Mouse (Mus musculus) MEL (cell line): ENCODE data around the gene Lrrc63. TPM values are rescaled to one million over a fixed set of nuclear protein-coding genes. Genes with fewer than 3 reads are reported as not detected.
A peak's percentile ranks its signal among the peaks of the same experiment; 100 is the strongest.

Experiments
- DNase-seq: peaks from one replicate; pipeline ENCODE4 v3.0.0; 2011; ENCODE audit warnings: low read depth, low spot score
- H3K27ac ChIP-seq: 2 replicates; pipeline ENCODE4 v1.5.1; 2012; ENCODE audit warnings: low read depth, mild to moderate bottlenecking, control low read depth, low read length, moderate library complexity; ENCODE audit not compliant: control insufficient read depth
- H3K27me3 ChIP-seq, 2 experiments: fragments of 150-350 bp in 1 of 2; sonication (generic) in 1 of 2; 2 replicates each; pipeline ENCODE4 v1.6.1; 2012; ENCODE audit warnings: low read length in 2 of 2, mild to moderate bottlenecking in 2 of 2, improper control_type of control experiment in 1 of 2, moderate library complexity in 1 of 2; ENCODE audit not compliant: insufficient read depth in 2 of 2, control insufficient read depth in 1 of 2
- H3K36me3 ChIP-seq, 2 experiments: 2 replicates each; pipeline ENCODE4 v1.6.1; 2012 to 2014; ENCODE audit warnings: low read length in 2 of 2, improper control_type of control experiment in 1 of 2, inconsistent platforms in 1 of 2, mild to moderate bottlenecking in 1 of 2; ENCODE audit not compliant: insufficient read depth in 2 of 2, control insufficient read depth in 1 of 2
- H3K4me1 ChIP-seq, 2 experiments: fragments of 150-350 bp in 1 of 2; sonication (generic) in 1 of 2; 2 replicates each; pipeline ENCODE4 v1.6.1; 2012; ENCODE audit warnings: low read length in 2 of 2, improper control_type of control experiment in 1 of 2, mild to moderate bottlenecking in 1 of 2; ENCODE audit not compliant: insufficient read depth in 2 of 2, control insufficient read depth in 1 of 2
- H3K4me3 ChIP-seq, 2 experiments: fragments of 150-350 bp in 1 of 2; sonication (generic) in 1 of 2; 2 replicates each; pipeline ENCODE4 v1.5.1; 2012; ENCODE audit warnings: low read depth in 2 of 2, low read length in 2 of 2, mild to moderate bottlenecking in 2 of 2, moderate library complexity in 2 of 2, control low read depth in 1 of 2, improper control_type of control experiment in 1 of 2; ENCODE audit not compliant: control insufficient read depth in 1 of 2, insufficient read depth in 1 of 2
- H3K79me2 ChIP-seq: 2 replicates; pipeline ENCODE4 v1.6.1; 2012; ENCODE audit warnings: mild to moderate bottlenecking, low read length, moderate library complexity; ENCODE audit not compliant: control insufficient read depth, poor library complexity, insufficient read depth
- H3K9ac ChIP-seq: 2 replicates; pipeline ENCODE4 v1.6.1; 2012; ENCODE audit warnings: low read depth, mild to moderate bottlenecking, control low read depth, low read length, moderate library complexity; ENCODE audit not compliant: control insufficient read depth, poor library complexity, severe bottlenecking
- H3K9me3 ChIP-seq: fragments of 150-350 bp; sonication (generic); replicated peaks from 2 replicates; pipeline ENCODE4 v1.6.1; 2012; ENCODE audit warnings: mild to moderate bottlenecking, low read length, improper control_type of control experiment, moderate library complexity; ENCODE audit not compliant: insufficient read depth
- CHD1 ChIP-seq: IDR thresholded peaks from 2 replicates; pipeline ENCODE4 v1.6.1; 2012; ENCODE audit warnings: low read depth, mild to moderate bottlenecking, inconsistent platforms, low read length, improper control_type of control experiment
- CHD2 ChIP-seq: IDR thresholded peaks from 2 replicates; pipeline ENCODE4 v1.6.1; 2011; ENCODE audit warnings: low read length, improper control_type of control experiment
- CTCF ChIP-seq, 3 experiments: IDR thresholded peaks in 2 of 3; conservative IDR thresholded peaks in 1 of 3; 2 replicates each; pipeline ENCODE4 v1.5.1; 2011 to 2012; ENCODE audit warnings: low read length in 3 of 3, low read depth in 2 of 3, mild to moderate bottlenecking in 2 of 3, improper control_type of control experiment in 1 of 3, inconsistent platforms in 1 of 3, mixed read lengths in 1 of 3, moderate library complexity in 1 of 3; ENCODE audit not compliant: control insufficient read depth in 1 of 3, insufficient read depth in 1 of 3, poor library complexity in 1 of 3, severe bottlenecking in 1 of 3
- E2F4 ChIP-seq: IDR thresholded peaks from 2 replicates; pipeline ENCODE4 v1.6.1; 2011; ENCODE audit warnings: low read depth, low read length, improper control_type of control experiment, borderline replicate concordance
- ELF1 ChIP-seq: IDR thresholded peaks from 2 replicates; pipeline ENCODE4 v1.6.1; 2014; ENCODE audit warnings: low read depth, mild to moderate bottlenecking, inconsistent platforms, low read length, improper control_type of control experiment, moderate library complexity
- EP300 ChIP-seq, 2 experiments: IDR thresholded peaks; 2 replicates each; pipeline ENCODE4 v1.6.1; 2011; ENCODE audit warnings: improper control_type of control experiment in 2 of 2, low read length in 2 of 2, low read depth in 1 of 2, mild to moderate bottlenecking in 1 of 2
- GABPA ChIP-seq: IDR thresholded peaks from 2 replicates; pipeline ENCODE4 v1.6.1; 2012; ENCODE audit warnings: low read depth, mild to moderate bottlenecking, inconsistent platforms, low read length, improper control_type of control experiment, moderate library complexity
- GATA1 ChIP-seq: IDR thresholded peaks from 2 replicates; pipeline ENCODE4 v1.6.1; 2011; ENCODE audit warnings: low read depth, low read length, improper control_type of control experiment
- HCFC1 ChIP-seq: IDR thresholded peaks from 2 replicates; pipeline ENCODE4 v1.6.1; 2012; ENCODE audit warnings: low read depth, mild to moderate bottlenecking, inconsistent platforms, low read length, improper control_type of control experiment, moderate library complexity
- JUND ChIP-seq: IDR thresholded peaks from 2 replicates; pipeline ENCODE4 v1.6.1; 2011; ENCODE audit warnings: low read depth, mild to moderate bottlenecking, improper control_type of control experiment, low read length
- KAT2A ChIP-seq: conservative IDR thresholded peaks from 2 replicates; pipeline ENCODE4 v1.6.1; 2012; ENCODE audit warnings: low read depth, low read length, improper control_type of control experiment, inconsistent platforms
- MAFK ChIP-seq: IDR thresholded peaks from 2 replicates; pipeline ENCODE4 v1.6.1; 2011; ENCODE audit warnings: low read depth, mild to moderate bottlenecking, low read length, improper control_type of control experiment, borderline replicate concordance
- MAX ChIP-seq: IDR thresholded peaks from 2 replicates; pipeline ENCODE4 v1.6.1; 2011; ENCODE audit warnings: low read length, improper control_type of control experiment
- MAZ ChIP-seq: IDR thresholded peaks from 2 replicates; pipeline ENCODE4 v1.6.1; 2012; ENCODE audit warnings: low read depth, mild to moderate bottlenecking, inconsistent platforms, low read length, improper control_type of control experiment
- MXI1 ChIP-seq: IDR thresholded peaks from 2 replicates; pipeline ENCODE4 v1.6.1; 2011; ENCODE audit warnings: mild to moderate bottlenecking, low read depth, low read length, improper control_type of control experiment
- NRF1 ChIP-seq: IDR thresholded peaks from 2 replicates; pipeline ENCODE4 v1.6.1; 2014; ENCODE audit warnings: low read depth, mild to moderate bottlenecking, inconsistent platforms, low read length, improper control_type of control experiment, moderate library complexity; ENCODE audit not compliant: poor library complexity, insufficient read depth, severe bottlenecking
- POLR2A ChIP-seq, 2 experiments: IDR thresholded peaks; 2 replicates each; pipeline ENCODE4 v1.6.1; 2011 to 2012; ENCODE audit warnings: low read length in 2 of 2, mild to moderate bottlenecking in 2 of 2, control low read depth in 1 of 2, improper control_type of control experiment in 1 of 2, low read depth in 1 of 2, moderate library complexity in 1 of 2; ENCODE audit not compliant: control insufficient read depth in 1 of 2, insufficient read depth in 1 of 2, poor library complexity in 1 of 2
- POLR2AphosphoS2 ChIP-seq: IDR thresholded peaks from 2 replicates; pipeline ENCODE4 v1.6.1; 2011; ENCODE audit warnings: low read length, improper control_type of control experiment
- POLR2AphosphoS5 ChIP-seq: IDR thresholded peaks from 2 replicates; pipeline ENCODE4 v1.6.1; 2012; ENCODE audit warnings: low read depth, borderline replicate concordance, mild to moderate bottlenecking, inconsistent platforms, low read length, moderate library complexity, mixed read lengths
- RAD21 ChIP-seq: IDR thresholded peaks from 2 replicates; pipeline ENCODE4 v1.6.1; 2011; ENCODE audit warnings: mild to moderate bottlenecking, low read depth, low read length, improper control_type of control experiment
- RCOR1 ChIP-seq: IDR thresholded peaks from 2 replicates; pipeline ENCODE4 v1.6.1; 2012; ENCODE audit warnings: low read depth, mild to moderate bottlenecking, inconsistent platforms, low read length, improper control_type of control experiment
- SIN3A ChIP-seq: IDR thresholded peaks from 2 replicates; pipeline ENCODE4 v1.6.1; 2012; ENCODE audit warnings: low read length, improper control_type of control experiment, inconsistent platforms
- TBP ChIP-seq: IDR thresholded peaks from 2 replicates; pipeline ENCODE4 v1.8.0; 2011; ENCODE audit warnings: low read depth, low read length, improper control_type of control experiment
- TCF12 ChIP-seq: IDR thresholded peaks from 2 replicates; pipeline ENCODE4 v1.6.1; 2014; ENCODE audit warnings: low read depth, mild to moderate bottlenecking, inconsistent platforms, low read length, improper control_type of control experiment, moderate library complexity
- USF2 ChIP-seq, 2 experiments: IDR thresholded peaks; 2 replicates each; pipeline ENCODE4 v1.6.1; 2011 to 2012; ENCODE audit warnings: improper control_type of control experiment in 2 of 2, low read length in 2 of 2, borderline replicate concordance in 1 of 2, inconsistent platforms in 1 of 2, low read depth in 1 of 2, mild to moderate bottlenecking in 1 of 2; ENCODE audit not compliant: insufficient read depth in 1 of 2
- ZNF384 ChIP-seq: IDR thresholded peaks from 2 replicates; pipeline ENCODE4 v1.6.1; 2012; ENCODE audit warnings: low read depth, mild to moderate bottlenecking, inconsistent platforms, low read length, improper control_type of control experiment
- polyA plus RNA-seq, 2 experiments: library from polyadenylated mRNA; stranded (reverse) in 1 of 2; unstranded in 1 of 2; fragments of >175 nt in 1 of 2; fragments of >200 nt in 1 of 2; gene quantifications; 2 replicates each; pipeline versions ENCODE4 v1.2.1 to v1.2.4; 2012; ENCODE audit warnings: low replicate concordance in 2 of 2, low read depth in 1 of 2; ENCODE audit not compliant: insufficient read length in 2 of 2, insufficient read depth in 1 of 2, missing spikeins in 1 of 2
- total RNA-seq: library from RNA; depleted of rRNA; stranded (reverse); fragments of 300-350 nt; gene quantifications from 2 replicates; pipeline ENCODE4 v1.2.3, GENCODE M21; 2012; rRNA removed

Lrrc63 gene
- total RNA-seq, result not detected in 2 replicates
- polyA plus RNA-seq, result not detected

DNA sequence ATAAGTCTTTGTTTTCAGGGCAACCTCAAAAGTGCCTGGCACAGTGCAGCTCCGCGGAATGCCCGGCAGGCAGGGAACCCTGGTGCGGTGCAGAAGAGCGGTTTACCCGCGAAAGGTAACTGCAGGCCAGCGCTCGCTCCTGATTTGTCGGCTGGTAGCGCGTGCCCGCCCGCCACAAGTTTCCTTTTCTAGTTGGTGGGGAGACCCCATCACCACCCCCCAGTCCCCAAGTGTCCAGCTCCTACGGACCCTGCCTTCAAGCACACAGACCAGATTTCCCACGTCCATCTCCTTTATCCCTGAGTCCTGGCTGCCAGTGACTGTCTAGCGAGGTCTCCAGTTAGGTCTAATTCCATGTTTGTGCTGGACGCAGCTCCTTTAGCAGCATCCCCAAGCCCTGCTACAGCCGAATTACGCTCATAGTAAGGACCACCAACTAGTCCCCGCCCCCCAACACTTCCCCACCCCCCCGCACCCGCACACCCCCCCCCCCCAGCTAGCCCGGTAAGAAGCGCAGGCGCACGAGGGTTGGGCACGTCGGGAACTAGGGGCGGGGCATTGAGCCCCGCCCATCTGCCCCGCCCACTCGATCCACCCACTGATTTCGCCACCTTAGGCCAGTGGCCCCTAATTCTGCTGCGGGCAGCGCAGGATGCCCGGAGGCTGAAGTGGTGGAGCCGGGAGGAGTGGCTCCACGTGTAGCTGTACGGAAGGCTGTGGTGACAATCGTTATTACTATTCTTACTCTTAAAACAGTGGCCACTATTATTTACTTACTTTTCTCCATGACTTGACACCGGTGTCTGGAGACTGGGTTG lies at the start of gene Lrrc63, which contains the start of gene Lcp1:
Gene Lrrc63, minus strand, starts transcription at position 381 of the 818 bp plus-strand sequence.
Gene Lcp1, plus strand, starts transcription at position 601 of the 818 bp plus-strand sequence.
- peaks cover 12 to 22% of the 10 kb centered on the region in 2 experiments for H3K27me3 ChIP-seq
- TF ChIP-seq NRF1 (peak; percentile 72), RCOR1 (no peak), TBP (no peak), SIN3A (peak; percentile 24; the same call in 1 of the 2 replicates), EP300 (IDR thresholded peaks at IDR 0.05; ENCODE audit: low read depth in 1 of 2, low read length in 2 of 2) (no peak), TCF12 (no peak)
- H3K9me3 ChIP-seq, result no peaks in the 10 kb centered on the region
- H3K9ac ChIP-seq, result peak within 1 kb of the TSS; percentile 28
- peak within 1 kb of the TSS; percentile 81 to 87 for H3K4me3 ChIP-seq
- H3K4me1 ChIP-seq, result peaks cover 0 to 5% of the 10 kb centered on the region in 2 experiments; a peak in 3 of 4 replicates
- H3K79me2 ChIP-seq, result no peaks in the 10 kb centered on the region
- no peak within 1 kb of the TSS for H3K27ac ChIP-seq
- peaks cover 0 to 2% of the 10 kb centered on the region in 2 experiments; a peak in 2 of 4 replicates for H3K36me3 ChIP-seq
- DNase-seq, result peak; percentile 68

DNA sequence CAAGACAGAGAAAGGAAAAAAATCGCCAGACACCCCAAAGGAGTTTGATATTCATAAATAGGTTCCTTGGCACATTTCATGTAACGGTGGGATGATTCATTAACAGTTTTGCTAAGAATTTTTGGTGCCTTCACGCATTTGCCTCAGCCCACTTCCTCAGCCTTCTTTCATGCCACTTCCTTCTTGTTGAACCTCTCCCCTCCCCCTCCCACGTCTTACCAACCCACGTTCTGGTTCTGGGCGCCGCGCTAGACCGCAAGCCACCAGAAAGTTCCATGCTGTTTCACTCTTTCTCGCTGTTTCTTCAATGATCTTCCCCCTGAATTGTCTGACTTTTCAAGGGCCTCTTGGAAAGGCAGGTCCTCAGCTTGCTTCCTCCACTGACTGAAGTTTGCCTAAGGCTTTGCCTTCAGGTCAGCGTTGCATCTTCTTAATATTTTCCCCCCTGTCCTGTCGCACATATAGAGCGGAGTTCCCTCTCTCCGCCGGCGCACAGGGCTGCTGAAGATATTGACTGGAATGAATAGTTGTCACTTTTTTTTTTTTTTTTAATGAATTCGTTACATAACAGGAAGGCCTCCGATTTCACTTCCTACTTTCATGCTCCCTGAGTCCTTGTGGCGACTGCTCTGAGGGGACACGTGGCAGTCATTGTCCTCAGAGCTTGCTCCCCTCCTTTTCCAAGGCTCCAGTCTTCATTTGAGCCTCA lies 48.7 kb upstream of the Lrrc63 start:
- H3K4me1 ChIP-seq, result peaks cover 17 to 27% of the 10 kb centered on the region in 2 experiments
- peak overlapping the region; percentile 78 for H3K9ac ChIP-seq
- peak overlapping the region; percentile 52 to 55 for H3K4me3 ChIP-seq
- DNase-seq, result peak; percentile 93
- no peaks in the 10 kb centered on the region for H3K27me3 ChIP-seq
- peak overlapping the region; percentile 97 for H3K27ac ChIP-seq
- H3K9me3 ChIP-seq, result no peaks in the 10 kb centered on the region
- H3K36me3 ChIP-seq, result peaks cover 0 to 33% of the 10 kb centered on the region in 2 experiments; a peak in 2 of 4 replicates
- H3K79me2 ChIP-seq, result peaks cover 11% of the 10 kb centered on the region; the same call in 1 of the 2 replicates
- TF ChIP-seq RAD21 (no peak), ELF1 (peak; percentile 67), MAX (peak; percentile 91), E2F4 (no peak), ZNF384 (peak; percentile 95), JUND (no peak), RCOR1 (no peak), GABPA (no peak), MXI1 (peak; percentile 94), POLR2A (IDR thresholded peaks at IDR 0.05; ENCODE audit: control insufficient read depth in 1 of 2, insufficient read depth in 1 of 2, low read depth in 1 of 2, low read length in 2 of 2, poor library complexity in 1 of 2) (peak; percentile 63 to 79), MAFK (no peak), CHD1 (no peak; the same call in none of the 2 replicates), CHD2 (no peak; the same call in none of the 2 replicates), CTCF (IDR thresholded peaks at IDR 0.05 in 2 of 3, conservative IDR thresholded peaks at IDR 0.05 in 1 of 3; ENCODE audit: control insufficient read depth in 1 of 3, insufficient read depth in 1 of 3, low read depth in 2 of 3, low read length in 3 of 3, poor library complexity in 1 of 3, severe bottlenecking in 1 of 3) (no peak), EP300 (IDR thresholded peaks at IDR 0.05; ENCODE audit: low read depth in 1 of 2, low read length in 2 of 2) (peak; percentile 38 to 68; a peak in 3 of 4 replicates), MAZ (peak; percentile 17; the same call in 1 of the 2 replicates), POLR2AphosphoS2 (peak; percentile 70), KAT2A (peak; percentile 47; the same call in 1 of the 2 replicates), USF2 (IDR thresholded peaks at IDR 0.05; ENCODE audit: borderline replicate concordance in 1 of 2, insufficient read depth in 1 of 2, low read depth in 1 of 2, low read length in 2 of 2) (no peak), HCFC1 (peak; percentile 64; the same call in 1 of the 2 replicates), SIN3A (peak; percentile 70; the same call in 1 of the 2 replicates), POLR2AphosphoS5 (no peak), GATA1 (0 out of 2 replicates have a peak, but pooled peaks have one; percentile 10)
